Mouse (Mus musculus) limb, embryonic 13.5 days (tissue): ENCODE results near the gene B4galt2. TPM values are rescaled to one million over a fixed set of nuclear protein-coding genes. Genes with fewer than 3 reads are reported as not detected.

Source experiments
- ATAC-seq: fragments of 200-750 bp; cut with Nextera tagmentation; 2 replicates; pipeline ENCODE4 v1.8.0; 2017; ENCODE audit warnings: low read depth, moderate number of reproducible peaks, moderate TSS enrichment; ENCODE audit not compliant: low FRiP score
- H3K27ac ChIP-seq: fragments of 300-500 bp; sonication (generic); 2 replicates; pipeline ENCODE4 v1.5.1; 2015; ENCODE audit warnings: inconsistent platforms, mild to moderate bottlenecking, moderate library complexity
- H3K27me3 ChIP-seq: fragments of 300-500 bp; sonication (generic); 2 replicates; pipeline ENCODE4 v1.6.1; 2015; ENCODE audit warnings: mild to moderate bottlenecking, inconsistent platforms
- H3K36me3 ChIP-seq: fragments of 300-500 bp; sonication (generic); 2 replicates; pipeline ENCODE4 v1.6.1; 2015; ENCODE audit warnings: inconsistent platforms, mild to moderate bottlenecking, moderate library complexity
- H3K4me1 ChIP-seq: fragments of 300-500 bp; sonication (generic); 2 replicates; pipeline ENCODE4 v1.6.1; 2015; ENCODE audit warnings: inconsistent platforms
- H3K4me2 ChIP-seq: fragments of 300-500 bp; sonication (generic); replicated peaks from 2 replicates; pipeline ENCODE4 v1.6.1; 2015; ENCODE audit warnings: inconsistent platforms, mild to moderate bottlenecking, moderate library complexity
- H3K4me3 ChIP-seq: fragments of 300-500 bp; sonication (generic); 2 replicates; pipeline ENCODE4 v1.5.1; 2015; ENCODE audit warnings: moderate library complexity, mild to moderate bottlenecking, inconsistent platforms
- H3K9ac ChIP-seq: fragments of 300-500 bp; sonication (generic); 2 replicates; pipeline ENCODE4 v1.6.1; 2015; ENCODE audit warnings: mild to moderate bottlenecking, inconsistent platforms
- H3K9me3 ChIP-seq: fragments of 300-500 bp; sonication (generic); 2 replicates; pipeline ENCODE4 v1.6.1; 2016; ENCODE audit warnings: inconsistent platforms
- WGBS: fragments of 180-500 bp; shearing (Covaris S2); methylation state at CpG from one replicate; pipeline ENCODE4 v1.1.7; 2015; 5-methylcytosine and 5-hydroxymethylcytosine counted together
- polyA plus RNA-seq: library from polyadenylated mRNA; unstranded; fragments of >200 nt; fragmentation: Nextera tagmentation; extraction: Ambion mirVana; gene quantifications from 2 replicates; pipeline ENCODE4 v1.2.1, GENCODE M21; 2015

B4galt2 gene
- 32.8 and 35.1 TPM in 2 replicates for polyA plus RNA-seq

DNA sequence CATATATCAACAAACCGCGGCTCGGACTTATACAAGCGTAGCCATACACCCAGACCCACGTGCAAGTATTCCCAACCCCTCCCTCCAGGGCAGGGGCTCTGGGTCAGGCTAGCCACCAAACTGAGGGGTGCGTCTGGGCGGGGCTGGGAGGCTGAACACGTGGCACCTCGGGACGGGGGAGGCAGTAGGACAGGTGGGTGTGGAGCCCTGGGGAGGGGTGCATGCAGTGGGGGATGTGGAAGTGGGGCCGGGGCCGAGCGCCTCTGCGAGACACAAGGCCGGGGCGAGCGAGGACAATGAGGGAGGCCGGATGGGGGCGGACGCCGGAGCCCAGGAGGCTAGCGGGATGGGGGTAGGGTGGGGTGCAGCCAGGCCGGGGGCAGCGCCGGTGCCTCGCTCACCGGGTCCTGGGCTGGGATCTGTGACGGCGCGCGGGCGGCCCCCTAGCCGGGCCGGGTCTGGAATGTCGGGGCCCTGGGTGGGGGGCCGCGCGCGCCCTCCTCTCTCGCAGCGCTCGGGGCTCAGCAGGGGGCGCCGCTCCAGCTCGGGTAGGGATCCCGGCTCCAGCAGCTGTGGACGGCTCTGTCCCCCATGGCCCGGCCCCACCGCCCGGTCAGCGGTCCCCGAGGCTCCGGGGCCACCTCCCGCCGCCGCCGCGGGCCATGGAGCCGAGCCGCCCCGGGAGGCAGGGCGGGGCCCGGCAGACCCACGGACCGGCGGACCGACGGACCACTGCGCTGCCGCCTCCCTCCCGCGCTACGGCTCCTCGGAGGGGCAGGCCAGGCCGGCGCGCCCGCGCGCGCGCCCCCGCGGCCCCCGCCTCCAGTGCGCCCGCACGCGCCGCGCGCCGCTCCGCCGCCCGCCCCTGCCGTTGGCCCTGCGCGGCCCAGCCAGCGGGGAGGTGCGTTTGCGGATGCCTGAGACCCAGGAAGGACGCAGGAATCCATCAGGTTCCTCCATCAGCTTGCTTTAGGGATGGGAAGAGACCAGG is at the start of gene B4galt2:
B4galt2 (minus strand) TSS at position 787 of the 991 bp plus-strand sequence.
- peak within 1 kb of the TSS; percentile 81 for H3K4me2 ChIP-seq
- 0% methylated on average over 31 of the region's 103 CpGs for WGBS
- peak within 1 kb of the TSS; percentile 85 for H3K27ac ChIP-seq
- ATAC-seq, result peak; percentile 71
- no peaks in the 10 kb centered on the region for H3K27me3 ChIP-seq
- peak within 1 kb of the TSS; percentile 83 for H3K4me3 ChIP-seq
- H3K9ac ChIP-seq, result peak within 1 kb of the TSS; percentile 91
- H3K4me1 ChIP-seq, result peaks cover 33% of the 10 kb centered on the region
- peaks cover 51% of the 10 kb centered on the region for H3K36me3 ChIP-seq
- H3K9me3 ChIP-seq, result no peaks in the 10 kb centered on the region

DNA sequence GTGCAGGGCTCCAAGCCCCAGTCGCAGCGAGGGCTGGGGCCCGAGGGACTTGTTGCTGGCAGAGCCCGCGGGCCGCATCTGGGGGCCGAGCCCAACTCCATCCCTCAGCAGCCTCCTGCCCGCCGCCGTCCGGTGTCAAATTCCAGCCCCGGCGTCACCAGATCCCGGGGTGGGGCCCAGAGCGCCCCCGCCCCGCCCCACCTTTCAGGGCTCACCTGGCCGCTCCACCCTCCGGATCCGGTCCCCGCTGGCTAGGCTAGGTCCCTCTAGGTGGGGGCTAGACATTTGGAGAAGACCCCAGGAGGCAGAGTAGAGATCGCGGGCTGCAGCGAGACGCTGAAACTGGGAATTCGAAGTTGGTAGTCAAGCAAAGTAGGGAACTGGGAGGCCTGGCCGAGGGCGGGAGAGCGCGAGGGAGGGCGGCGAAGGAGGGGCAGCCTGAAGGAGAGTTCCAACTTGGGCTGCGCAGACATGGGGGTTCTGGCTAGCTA is 46.1 kb upstream of the B4galt2 start, which contains the start of gene Artn:
Artn (minus strand) TSS at position 373 of the 491 bp plus-strand sequence.
- H3K9ac ChIP-seq, result peak within 1 kb of the TSS; percentile 68
- peak within 1 kb of the TSS; percentile 95 for H3K4me2 ChIP-seq
- no peaks in the 10 kb centered on the region for H3K9me3 ChIP-seq
- H3K4me1 ChIP-seq, result peaks cover 42% of the 10 kb centered on the region
- H3K27ac ChIP-seq, result peak within 1 kb of the TSS; percentile 65
- H3K27me3 ChIP-seq, result peaks cover 36% of the 10 kb centered on the region
- WGBS, result under 1% methylated on average over 33 of the region's 33 CpGs
- ATAC-seq, result peak; percentile 58
- H3K4me3 ChIP-seq, result peak within 1 kb of the TSS; percentile 53
- H3K36me3 ChIP-seq, result peaks cover 13% of the 10 kb centered on the region

- H3K36me3 ChIP-seq, result peaks cover 13% of the 10 kb centered on the region
- no peak for ATAC-seq
- H3K9me3 ChIP-seq, result no peaks in the 10 kb centered on the region
- H3K27ac ChIP-seq, result peak overlapping the region; percentile 65
- peak overlapping the region; percentile 68 for H3K9ac ChIP-seq
- WGBS, result 2% methylated on average over 13 of the region's 13 CpGs
- H3K4me1 ChIP-seq, result peaks cover 42% of the 10 kb centered on the region
- H3K4me3 ChIP-seq, result peak overlapping the region; percentile 53
- H3K4me2 ChIP-seq, result peak overlapping the region; percentile 95
- H3K27me3 ChIP-seq, result peaks cover 36% of the 10 kb centered on the region
Measured at GRCm38 (mm10) chr4:117928699-117929241, 45.5 kb upstream of the B4galt2 start.

- no peaks in the 10 kb centered on the region for H3K9me3 ChIP-seq
- no peak for ATAC-seq
- WGBS, result 10% methylated on average over 6 of the region's 6 CpGs
- H3K4me1 ChIP-seq, result peaks cover 42% of the 10 kb centered on the region
- H3K27ac ChIP-seq, result 0 out of 2 replicates have a peak overlapping the region, but pooled peaks have one; percentile 65
- peaks cover 36% of the 10 kb centered on the region for H3K27me3 ChIP-seq
- 0 out of 2 replicates have a peak overlapping the region, but pooled peaks have one; percentile 25 for H3K9ac ChIP-seq
- H3K36me3 ChIP-seq, result peaks cover 13% of the 10 kb centered on the region
- peak overlapping the region; percentile 95 for H3K4me2 ChIP-seq
- peak overlapping the region; percentile 53 for H3K4me3 ChIP-seq
Measured at GRCm38 (mm10) chr4:117928234-117928633, 44.9 kb upstream of the B4galt2 start.

DNA sequence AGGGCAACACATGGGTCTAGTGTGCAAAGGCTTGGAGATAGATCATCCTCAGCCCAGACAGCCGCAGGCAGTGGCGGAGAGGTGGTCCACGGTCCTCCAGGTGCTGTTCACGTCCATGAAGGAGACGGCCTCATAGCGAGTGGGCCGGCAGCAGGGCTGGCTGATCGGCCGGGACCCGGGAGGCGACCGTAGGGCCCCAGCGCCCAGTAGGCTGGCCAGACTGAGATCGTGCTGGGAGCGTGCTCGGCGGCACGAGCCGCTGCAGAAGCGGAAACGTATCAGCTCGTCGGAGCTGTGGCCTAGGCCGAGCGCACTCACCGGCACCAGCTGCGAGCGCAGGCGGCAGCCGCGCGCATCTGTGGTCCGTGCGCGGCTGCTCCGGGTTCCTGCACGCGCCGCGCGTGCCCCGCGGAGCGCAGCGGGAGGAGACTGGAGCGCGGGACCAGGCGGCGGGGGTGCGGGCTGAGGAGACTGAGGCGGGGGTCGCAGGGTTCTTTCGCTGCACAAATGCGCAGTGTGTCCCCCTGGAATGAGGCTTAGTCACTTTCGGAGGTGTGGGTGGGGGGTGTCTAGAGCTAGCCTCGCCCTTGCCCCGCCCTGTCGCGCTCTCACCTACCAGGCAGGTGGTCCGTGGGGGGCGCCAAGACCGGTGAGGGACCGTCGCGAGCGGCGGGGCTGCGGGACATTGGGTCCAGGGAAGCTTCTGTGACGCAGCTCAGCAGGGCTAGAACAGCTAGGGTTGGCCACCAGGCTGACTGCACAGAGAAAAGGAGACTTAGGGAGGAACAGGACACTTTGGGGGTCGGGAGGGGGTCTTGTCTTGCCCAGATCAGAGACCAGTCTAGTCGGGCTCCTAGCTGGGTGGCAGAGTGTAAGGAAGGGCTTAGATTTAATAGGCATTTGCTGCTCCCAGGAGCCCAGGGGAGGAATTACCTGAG is 43.5 kb upstream of the B4galt2 start:
- 1% methylated on average over 71 of the region's 71 CpGs for WGBS

DNA sequence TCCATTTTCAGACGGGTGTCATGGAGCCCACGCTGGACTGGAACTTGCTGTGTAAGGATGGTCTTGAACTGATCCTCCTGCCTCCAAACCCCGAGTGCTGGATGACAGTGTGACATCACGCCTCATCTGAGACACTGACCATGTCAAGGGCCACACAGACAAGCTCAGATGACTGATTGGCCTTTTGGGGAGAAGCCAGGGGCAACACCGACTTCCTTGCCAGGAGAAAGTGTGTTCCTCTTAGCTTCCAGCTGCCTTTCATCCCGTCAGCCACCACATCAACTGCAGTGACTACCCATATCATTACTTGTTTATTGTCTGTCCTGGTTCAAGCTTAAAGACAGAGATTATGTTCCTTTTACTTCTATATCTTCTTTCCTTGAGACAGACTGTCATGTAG is 41.6 kb upstream of the B4galt2 start:
- H3K9ac ChIP-seq, result no peak overlapping the region
- no peak for ATAC-seq
- peaks cover 33% of the 10 kb centered on the region for H3K27me3 ChIP-seq
- no peak overlapping the region for H3K4me2 ChIP-seq
- 74% methylated on average over 4 of the region's 6 CpGs for WGBS
- peaks cover 38% of the 10 kb centered on the region for H3K4me1 ChIP-seq
- no peaks in the 10 kb centered on the region for H3K36me3 ChIP-seq
- H3K9me3 ChIP-seq, result no peaks in the 10 kb centered on the region
- H3K4me3 ChIP-seq, result no peak overlapping the region
- no peak overlapping the region for H3K27ac ChIP-seq

More for the DNA sequence above, 43.5 kb upstream of the B4galt2 start:
- no peak overlapping the region for H3K27ac ChIP-seq
- peak; percentile 37; the same call in 1 of the 2 replicates for ATAC-seq
- H3K9me3 ChIP-seq, result no peaks in the 10 kb centered on the region
- H3K27me3 ChIP-seq, result peaks cover 36% of the 10 kb centered on the region
- H3K4me1 ChIP-seq, result peaks cover 42% of the 10 kb centered on the region
- H3K36me3 ChIP-seq, result 0 out of 2 replicates have a peak, but pooled peaks cover 2% of the 10 kb centered on the region
- H3K4me3 ChIP-seq, result peak overlapping the region; percentile 48
- peak overlapping the region; percentile 95 for H3K4me2 ChIP-seq
- H3K9ac ChIP-seq, result peak overlapping the region; percentile 68

DNA sequence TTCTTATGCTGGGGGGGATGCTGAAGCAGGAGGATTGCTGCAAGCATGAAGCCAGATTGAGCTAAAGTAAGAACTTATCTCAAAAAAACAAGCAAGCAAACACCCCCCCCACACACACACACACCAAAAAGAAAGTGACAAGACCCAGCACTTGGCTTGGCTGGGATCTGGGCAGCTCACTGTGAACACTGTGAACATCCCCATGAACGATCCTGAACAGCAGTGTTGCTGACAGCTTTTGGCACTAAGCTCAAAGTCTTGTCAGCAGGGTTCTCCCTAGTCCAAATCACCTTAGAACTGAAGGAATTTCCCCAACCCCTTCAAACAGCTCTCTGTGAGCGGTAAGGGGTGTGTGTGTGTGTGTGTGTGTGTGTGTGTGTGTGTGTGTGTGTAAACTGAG is 40.2 kb upstream of the B4galt2 start:
- Histone ChIP-seq H3K4me1 (peaks cover 23% of the 10 kb centered on the region), H3K4me2 (no peak overlapping the region), H3K36me3 (no peaks in the 10 kb centered on the region), H3K27ac (no peak overlapping the region), H3K9ac (no peak overlapping the region), H3K4me3 (no peak overlapping the region), H3K27me3 (peaks cover 32% of the 10 kb centered on the region), H3K9me3 (no peaks in the 10 kb centered on the region)
- WGBS, result 47% methylated on average over 2 of the region's 2 CpGs
- ATAC-seq, result no peak

GRCm38 (mm10) chr4:117921358-117921757 is 38.1 kb upstream of the B4galt2 start:
- no peak overlapping the region for H3K4me2 ChIP-seq
- H3K4me3 ChIP-seq, result no peak overlapping the region
- H3K9me3 ChIP-seq, result no peaks in the 10 kb centered on the region
- H3K4me1 ChIP-seq, result peaks cover 3% of the 10 kb centered on the region
- ATAC-seq, result no peak
- peaks cover 15% of the 10 kb centered on the region for H3K27me3 ChIP-seq
- no peaks in the 10 kb centered on the region for H3K36me3 ChIP-seq
- WGBS, result 86% methylated on average over 2 of the region's 2 CpGs
- H3K27ac ChIP-seq, result no peak overlapping the region
- H3K9ac ChIP-seq, result no peak overlapping the region

DNA sequence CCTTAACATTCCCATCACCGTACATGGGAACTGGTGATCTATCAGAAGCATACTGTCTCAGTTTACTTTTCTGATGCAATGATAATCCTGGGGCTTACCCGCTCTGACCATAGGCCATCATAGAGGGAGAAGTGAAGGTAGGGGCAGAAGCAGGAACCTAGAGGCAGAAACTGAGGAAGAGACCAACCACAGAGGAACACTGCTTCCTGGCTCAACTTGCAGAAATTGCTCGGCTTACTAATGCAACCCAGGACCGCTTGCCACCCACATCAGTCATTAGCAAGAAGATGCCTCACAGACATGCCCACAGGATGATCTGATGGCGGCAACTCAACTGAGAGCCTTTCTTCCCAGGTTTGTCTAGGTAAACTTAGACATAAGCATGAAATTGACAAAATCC is 35.5 kb upstream of the B4galt2 start:
- Histone ChIP-seq H3K4me1 (peaks cover 15% of the 10 kb centered on the region), H3K4me3 (no peak overlapping the region), H3K4me2 (no peak overlapping the region), H3K9ac (no peak overlapping the region), H3K36me3 (no peaks in the 10 kb centered on the region), H3K27ac (no peak overlapping the region), H3K9me3 (no peaks in the 10 kb centered on the region), H3K27me3 (no peaks in the 10 kb centered on the region)
- no peak for ATAC-seq
- 85% methylated on average over 5 of the region's 5 CpGs for whole genome bisulfite sequencing

DNA sequence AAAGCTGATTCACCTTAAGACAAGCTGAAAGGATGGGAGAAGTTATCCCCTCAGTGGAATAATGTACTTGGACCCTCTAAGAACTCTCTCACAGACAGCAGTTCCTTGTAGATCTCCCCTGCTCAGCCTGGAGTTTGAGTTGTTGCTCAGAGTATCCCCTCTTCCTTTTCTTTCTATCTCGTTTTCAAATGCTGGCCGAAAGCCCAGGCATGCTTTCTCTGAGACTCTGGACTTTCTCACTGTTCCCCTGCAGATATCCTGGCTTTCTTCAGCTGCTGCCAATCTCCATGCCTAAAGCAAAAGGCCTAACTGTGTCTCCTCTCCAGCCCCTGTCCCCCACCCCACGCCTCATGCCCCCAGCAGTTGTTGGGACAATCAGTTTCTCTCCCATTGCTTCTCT is 35.0 kb upstream of the B4galt2 start:
- H3K27ac ChIP-seq, result no peak overlapping the region
- no peaks in the 10 kb centered on the region for H3K27me3 ChIP-seq
- no peaks in the 10 kb centered on the region for H3K9me3 ChIP-seq
- peaks cover 20% of the 10 kb centered on the region for H3K4me1 ChIP-seq
- H3K4me2 ChIP-seq, result no peak overlapping the region
- no peak overlapping the region for H3K4me3 ChIP-seq
- no peak for ATAC-seq
- H3K36me3 ChIP-seq, result no peaks in the 10 kb centered on the region
- no peak overlapping the region for H3K9ac ChIP-seq
- WGBS, result 64% methylated on average over 3 of the region's 3 CpGs

DNA sequence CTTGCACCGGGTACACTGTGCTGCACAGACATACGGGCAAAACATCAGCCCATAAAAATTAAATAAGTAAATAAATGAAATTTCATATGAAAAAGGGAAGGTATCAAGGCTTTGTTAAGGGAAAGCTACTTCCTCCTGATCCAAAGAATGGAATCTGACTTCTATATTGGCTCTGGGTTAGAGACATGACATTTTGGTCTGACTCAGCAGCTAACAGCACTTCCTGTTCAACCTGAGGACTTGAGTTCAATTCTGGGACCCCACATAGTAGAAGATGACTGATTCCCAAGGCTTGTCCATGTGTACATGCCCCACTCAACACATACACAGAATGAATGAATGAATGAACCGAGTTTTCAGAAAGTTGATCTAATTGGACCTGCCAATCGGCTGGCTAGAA is 34.6 kb upstream of the B4galt2 start:
- Histone ChIP-seq H3K27ac (no peak overlapping the region), H3K9me3 (no peaks in the 10 kb centered on the region), H3K9ac (no peak overlapping the region), H3K4me3 (no peak overlapping the region), H3K36me3 (no peaks in the 10 kb centered on the region), H3K4me1 (peaks cover 24% of the 10 kb centered on the region), H3K4me2 (no peak overlapping the region), H3K27me3 (no peaks in the 10 kb centered on the region)
- 90% methylated on average over 4 of the region's 4 CpGs for WGBS
- no peak for ATAC-seq
